Mouse (Mus musculus): Measurements from ENCODE around the gene Tut1. TPM values are rescaled to one million over a fixed set of nuclear protein-coding genes. Genes with fewer than 3 reads are reported as not detected.

Tut1 gene
- 9.8 and 18.0 TPM in 2 replicates for total RNA-seq (2014; rRNA removed; ENCODE audit: low replicate concordance)
- polyA plus RNA-seq (2015; fragmentation: Nextera tagmentation; extraction: Ambion mirVana), result 8.2 and 10.4 TPM in 2 replicates

DNA sequence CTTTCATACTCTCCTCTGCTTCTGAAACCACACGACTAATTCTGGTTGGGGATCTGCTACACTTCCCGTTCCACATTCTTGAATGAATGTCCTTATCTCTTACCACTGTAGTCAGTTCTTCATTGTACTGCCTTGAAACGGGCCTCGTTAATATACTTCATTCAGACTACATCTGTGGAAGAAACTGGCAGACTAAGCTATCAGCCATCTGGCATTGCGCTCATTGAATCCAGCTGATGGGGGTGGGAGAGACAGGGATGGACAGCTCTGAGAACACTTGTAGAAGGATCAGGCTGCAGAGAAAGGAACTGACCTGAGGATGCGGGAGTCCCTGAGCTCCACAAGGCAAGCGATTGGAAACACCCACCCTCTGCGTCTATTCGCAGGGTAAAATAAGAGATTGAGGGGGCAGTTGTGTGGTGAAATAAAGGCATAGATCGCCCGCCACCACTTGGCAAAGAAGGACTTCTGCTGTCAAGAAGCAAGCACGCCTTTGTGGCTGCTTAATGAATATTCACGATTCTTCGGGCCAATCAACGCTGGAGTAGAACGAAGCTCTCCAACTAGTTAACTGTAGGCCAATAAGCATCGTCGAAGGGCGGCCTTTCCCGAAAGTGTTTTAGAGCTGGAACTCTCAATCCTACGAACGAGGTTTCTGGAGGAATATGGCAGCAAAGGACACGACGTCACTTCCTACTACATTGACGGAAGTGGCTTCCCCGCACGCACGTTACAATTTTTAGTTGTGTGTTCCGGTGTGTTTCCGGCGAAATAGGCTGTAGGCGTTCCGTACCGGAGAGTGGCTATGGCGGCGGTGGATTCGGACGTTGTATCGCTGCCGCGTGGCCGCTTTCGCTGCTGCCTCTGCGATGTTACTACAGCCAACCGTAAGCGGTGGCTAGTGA is at the start of gene Tut1:
TSS of gene Tut1 (plus strand) at position 713 of the 905 bp plus-strand sequence.
- peak within 1 kb of the TSS; percentile 69 for H3K27ac ChIP-seq (ENCODE audit: low read depth)
- H3K4me2 ChIP-seq (ENCODE audit: low read depth, low read length), result peak within 1 kb of the TSS; percentile 79
- under 1% methylated on average over 46 of the region's 46 CpGs for WGBS
- peak within 1 kb of the TSS; percentile 69 for H3K9ac ChIP-seq (replicated peaks; ENCODE audit: low read depth, low read length)
- peak within 1 kb of the TSS; percentile 79 for H3K4me3 ChIP-seq (ENCODE audit: low read depth, low read length)
- peak; percentile 97 for DNase-seq (ENCODE audit: low spot score)
- no peaks in the 10 kb centered on the region for H3K27me3 ChIP-seq (ENCODE audit: control insufficient read depth, insufficient read depth, low read length)
- peaks cover 48% of the 10 kb centered on the region for H3K36me3 ChIP-seq (replicated peaks; ENCODE audit: control insufficient read depth, insufficient read depth, low read length)
- ATAC-seq (ENCODE audit: insufficient read depth, low read depth), result peak; percentile 96
- H3K9me3 ChIP-seq (replicated peaks; ENCODE audit: control insufficient read depth, low read length), result no peaks in the 10 kb centered on the region
- no peak for TF ChIP-seq CTCF (IDR thresholded peaks at IDR 0.05; ENCODE audit: low read depth)
- peak; percentile 73 for TF ChIP-seq EP300 (IDR thresholded peaks at IDR 0.05; ENCODE audit: low read depth)
- H3K4me1 ChIP-seq (ENCODE audit: control insufficient read depth, insufficient read depth), result peaks cover 6% of the 10 kb centered on the region; the same call in 1 of the 2 replicates

DNA sequence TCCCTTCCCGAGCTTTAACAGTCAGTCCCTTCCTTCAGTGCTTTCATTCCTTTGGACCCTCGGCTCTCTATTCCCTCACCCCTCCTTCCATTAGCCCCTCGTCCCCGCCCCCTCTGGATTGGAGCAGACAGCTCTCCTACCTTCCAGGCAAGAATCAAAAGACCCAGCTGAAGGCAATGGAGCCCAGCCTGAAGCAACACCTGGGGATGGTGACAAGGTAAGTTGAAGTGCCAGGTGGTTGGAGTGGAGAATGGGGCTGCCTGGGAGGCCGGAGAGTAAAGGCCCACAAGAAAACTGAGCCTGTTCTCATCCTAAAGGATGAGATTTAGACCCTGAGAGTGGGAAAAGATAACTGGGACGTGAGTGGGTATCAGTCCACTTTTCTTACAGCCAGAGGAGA is 45.1 kb upstream of the Tut1 start:
- whole genome bisulfite sequencing, result 92% methylated on average over 6 of the region's 6 CpGs
- H3K4me1 ChIP-seq (ENCODE audit: control insufficient read depth, insufficient read depth), result no peaks in the 10 kb centered on the region

DNA sequence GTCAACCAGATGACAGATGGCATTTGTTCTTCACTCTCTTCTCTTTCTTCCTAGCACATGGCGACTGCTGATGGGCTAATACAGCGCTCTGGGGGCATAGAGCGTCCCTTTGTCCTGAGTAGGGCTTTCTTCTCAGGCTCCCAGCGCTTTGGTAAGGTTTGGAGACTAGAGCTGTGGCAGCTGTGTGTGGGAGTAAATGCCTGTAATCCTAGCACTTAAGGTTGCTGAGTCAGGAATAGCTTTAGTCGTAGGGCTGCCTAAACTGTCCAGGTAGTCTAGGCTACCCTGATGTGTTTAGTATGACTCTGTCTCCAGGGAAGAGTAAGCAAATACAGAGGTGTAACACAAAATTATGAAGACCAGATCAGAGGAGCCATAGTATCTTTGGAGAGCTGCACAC is 41.8 kb upstream of the Tut1 start:
- no peak for TF ChIP-seq CTCF (IDR thresholded peaks at IDR 0.05; ENCODE audit: low read depth)
- no peak for TF ChIP-seq EP300 (IDR thresholded peaks at IDR 0.05; ENCODE audit: low read depth)
- H3K4me2 ChIP-seq (ENCODE audit: low read depth, low read length), result no peak overlapping the region
- no peaks in the 10 kb centered on the region for H3K27me3 ChIP-seq (ENCODE audit: control insufficient read depth, insufficient read depth, low read length)
- H3K9me3 ChIP-seq (replicated peaks; ENCODE audit: control insufficient read depth, low read length), result no peaks in the 10 kb centered on the region
- no peaks in the 10 kb centered on the region for H3K4me1 ChIP-seq (ENCODE audit: control insufficient read depth, insufficient read depth)
- no peak overlapping the region for H3K4me3 ChIP-seq (ENCODE audit: low read depth, low read length)
- no peak overlapping the region for H3K27ac ChIP-seq (ENCODE audit: low read depth)
- WGBS, result 89% methylated on average over 5 of the region's 5 CpGs
- DNase-seq (ENCODE audit: low spot score), result no peak
- peaks cover 100% of the 10 kb centered on the region for H3K36me3 ChIP-seq (replicated peaks; ENCODE audit: control insufficient read depth, insufficient read depth, low read length)
- no peak overlapping the region for H3K9ac ChIP-seq (replicated peaks; ENCODE audit: low read depth, low read length)
- no peak for ATAC-seq (ENCODE audit: insufficient read depth, low read depth)

More for the DNA sequence above, 45.1 kb upstream of the Tut1 start:
- H3K4me2 ChIP-seq (ENCODE audit: low read depth, low read length), result no peak overlapping the region
- no peak for TF ChIP-seq CTCF (IDR thresholded peaks at IDR 0.05; ENCODE audit: low read depth)
- TF ChIP-seq EP300 (IDR thresholded peaks at IDR 0.05; ENCODE audit: low read depth), result no peak
- no peak overlapping the region for H3K27ac ChIP-seq (ENCODE audit: low read depth)
- H3K27me3 ChIP-seq (ENCODE audit: control insufficient read depth, insufficient read depth, low read length), result no peaks in the 10 kb centered on the region
- H3K9ac ChIP-seq (replicated peaks; ENCODE audit: low read depth, low read length), result no peak overlapping the region
- DNase-seq (ENCODE audit: low spot score) (no peak), ATAC-seq (ENCODE audit: insufficient read depth, low read depth) (no peak)
- peaks cover 98% of the 10 kb centered on the region for H3K36me3 ChIP-seq (replicated peaks; ENCODE audit: control insufficient read depth, insufficient read depth, low read length)
- H3K4me3 ChIP-seq (ENCODE audit: low read depth, low read length), result no peak overlapping the region
- no peaks in the 10 kb centered on the region for H3K9me3 ChIP-seq (replicated peaks; ENCODE audit: control insufficient read depth, low read length)

DNA sequence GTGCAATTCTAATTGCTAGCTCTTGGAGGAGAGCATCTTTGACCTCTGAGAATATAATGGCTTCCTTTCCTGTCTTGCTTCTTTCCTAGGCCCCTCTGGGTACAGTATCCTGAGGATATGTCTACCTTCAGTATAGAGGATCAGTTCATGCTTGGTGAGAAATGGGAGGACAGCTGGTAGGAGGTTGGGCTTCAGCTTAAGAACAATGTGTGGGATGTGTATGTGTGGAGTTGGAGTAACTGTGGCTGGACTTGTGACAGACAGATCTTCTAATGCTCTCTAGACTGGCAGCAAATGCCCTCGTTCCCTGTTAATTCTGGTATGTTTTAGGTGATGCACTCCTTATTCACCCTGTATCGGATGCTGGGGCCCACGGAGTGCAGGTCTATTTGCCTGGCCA is 39.4 kb upstream of the Tut1 start:
- no peak for DNase-seq (ENCODE audit: low spot score)
- no peak for ATAC-seq (ENCODE audit: insufficient read depth, low read depth)
- Histone ChIP-seq H3K4me1 (ENCODE audit: control insufficient read depth, insufficient read depth) (no peaks in the 10 kb centered on the region), H3K4me2 (ENCODE audit: low read depth, low read length) (no peak overlapping the region), H3K27me3 (ENCODE audit: control insufficient read depth, insufficient read depth, low read length) (no peaks in the 10 kb centered on the region), H3K27ac (ENCODE audit: low read depth) (no peak overlapping the region), H3K9ac (replicated peaks; ENCODE audit: low read depth, low read length) (no peak overlapping the region), H3K4me3 (ENCODE audit: low read depth, low read length) (no peak overlapping the region), H3K36me3 (replicated peaks; ENCODE audit: control insufficient read depth, insufficient read depth, low read length) (peaks cover 79% of the 10 kb centered on the region), H3K9me3 (replicated peaks; ENCODE audit: control insufficient read depth, low read length) (no peaks in the 10 kb centered on the region)
- TF ChIP-seq EP300 (IDR thresholded peaks at IDR 0.05; ENCODE audit: low read depth) (no peak), CTCF (IDR thresholded peaks at IDR 0.05; ENCODE audit: low read depth) (no peak)
- 90% methylated on average over 3 of the region's 3 CpGs for WGBS

DNA sequence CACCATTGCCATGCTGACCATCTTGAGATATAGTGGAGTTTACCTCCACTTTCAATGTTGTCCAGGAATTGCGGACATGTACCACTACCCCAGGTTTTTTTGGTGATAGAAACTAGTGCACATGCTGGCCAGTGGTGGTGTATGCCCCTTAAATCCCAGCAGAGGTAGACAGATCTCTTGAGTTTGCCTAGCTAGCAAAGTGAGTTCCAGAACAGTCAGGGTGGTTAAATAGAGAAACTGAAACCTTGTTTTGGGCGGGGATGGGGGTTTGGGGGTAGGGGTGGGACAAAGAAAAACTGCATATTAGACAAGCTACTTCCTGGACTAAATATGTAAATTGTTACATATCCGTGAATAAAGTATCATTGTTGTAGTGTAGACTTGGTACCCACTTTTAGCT is 34.6 kb upstream of the Tut1 start:
- DNase-seq (ENCODE audit: low spot score), result no peak

More for the DNA sequence above, 34.6 kb upstream of the Tut1 start:
- no peak overlapping the region for H3K9ac ChIP-seq (replicated peaks; ENCODE audit: low read depth, low read length)
- H3K27me3 ChIP-seq (ENCODE audit: control insufficient read depth, insufficient read depth, low read length), result no peaks in the 10 kb centered on the region
- H3K4me2 ChIP-seq (ENCODE audit: low read depth, low read length), result no peak overlapping the region
- peaks cover 42% of the 10 kb centered on the region for H3K36me3 ChIP-seq (replicated peaks; ENCODE audit: control insufficient read depth, insufficient read depth, low read length)
- ATAC-seq (ENCODE audit: insufficient read depth, low read depth), result no peak
- no peak overlapping the region for H3K4me3 ChIP-seq (ENCODE audit: low read depth, low read length)
- H3K27ac ChIP-seq (ENCODE audit: low read depth), result no peak overlapping the region
- peaks cover 15% of the 10 kb centered on the region for H3K4me1 ChIP-seq (ENCODE audit: control insufficient read depth, insufficient read depth)
- TF ChIP-seq CTCF (IDR thresholded peaks at IDR 0.05; ENCODE audit: low read depth) (no peak), EP300 (IDR thresholded peaks at IDR 0.05; ENCODE audit: low read depth) (no peak)
- H3K9me3 ChIP-seq (replicated peaks; ENCODE audit: control insufficient read depth, low read length), result no peaks in the 10 kb centered on the region
- 89% methylated on average over 3 of the region's 3 CpGs for WGBS

Measured in heart, postnatal 0 days (tissue).